Mouse (Mus musculus): ENCODE data around the gene Sirpa. TPM values are rescaled to one million over a fixed set of nuclear protein-coding genes. Genes with fewer than 3 reads are reported as not detected.

The Sirpa gene
- total RNA-seq, 2 experiments from 2014 or later = 0.52 to 8.0 TPM

Other genes starting within 250 kb of the Sirpa start
- not detected in 2 replicates for gene Il1b, start 221.7 kb upstream of the Sirpa start, total RNA-seq (2014; fragmentation: Nextera tagmentation)
- gene Il1b, start 221.7 kb upstream of the Sirpa start, total RNA-seq (2017) = 0.56 and 4.3 TPM in 2 replicates
- not detected in 2 replicates for gene F830045P16Rik, start 56.2 kb upstream of the Sirpa start, total RNA-seq (2014; fragmentation: Nextera tagmentation)
- 0.52 and 0.65 TPM in 2 replicates for gene F830045P16Rik, start 56.2 kb upstream of the Sirpa start, total RNA-seq (2017)
- gene Pdyn, start 107.0 kb downstream of the Sirpa start, total RNA-seq (2014; fragmentation: Nextera tagmentation) = not detected in 2 replicates
- gene Pdyn, start 107.0 kb downstream of the Sirpa start, total RNA-seq (2017) = not detected in 2 replicates
- 16.4 and 19.3 TPM in 2 replicates for gene Stk35, start 207.7 kb downstream of the Sirpa start, total RNA-seq (2014; fragmentation: Nextera tagmentation)
- gene Stk35, start 207.7 kb downstream of the Sirpa start, total RNA-seq (2017) = 7.5 and 8.7 TPM in 2 replicates